Mouse (Mus musculus): ENCODE measurements around the gene Dnhd1.

- TF ChIP-seq CTCF (IDR thresholded peaks at IDR 0.05; ENCODE audit: insufficient read depth, low read length) (no peak), POLR2A (IDR thresholded peaks at IDR 0.05; ENCODE audit: borderline replicate concordance, extremely low read depth, low read depth, low read length) (no peak)
These were observed 90.2 kb downstream of the Dnhd1 start for GRCm38 (mm10) chr7:105740851-105741250.
